Mouse (Mus musculus) brain, embryonic 14.5 days (tissue): Measurements from ENCODE around the gene Cyp2b19.

Experiments used
- CTCF ChIP-seq: fragments of 200-500 bp; IDR thresholded peaks from 2 replicates; pipeline ENCODE4 v1.5.1; 2012; ENCODE audit warnings: inconsistent platforms, mild to moderate bottlenecking, moderate library complexity, borderline replicate concordance; ENCODE audit not compliant: insufficient read depth, insufficient read length; ENCODE audit errors: extremely low read depth
- POLR2A ChIP-seq: fragments of 200-500 bp; IDR thresholded peaks from 2 replicates; pipeline ENCODE4 v1.6.1; 2012; ENCODE audit warnings: mild to moderate bottlenecking, inconsistent platforms, borderline replicate concordance; ENCODE audit not compliant: poor library complexity, insufficient read depth, insufficient read length, severe bottlenecking; ENCODE audit errors: extremely low read depth

DNA sequence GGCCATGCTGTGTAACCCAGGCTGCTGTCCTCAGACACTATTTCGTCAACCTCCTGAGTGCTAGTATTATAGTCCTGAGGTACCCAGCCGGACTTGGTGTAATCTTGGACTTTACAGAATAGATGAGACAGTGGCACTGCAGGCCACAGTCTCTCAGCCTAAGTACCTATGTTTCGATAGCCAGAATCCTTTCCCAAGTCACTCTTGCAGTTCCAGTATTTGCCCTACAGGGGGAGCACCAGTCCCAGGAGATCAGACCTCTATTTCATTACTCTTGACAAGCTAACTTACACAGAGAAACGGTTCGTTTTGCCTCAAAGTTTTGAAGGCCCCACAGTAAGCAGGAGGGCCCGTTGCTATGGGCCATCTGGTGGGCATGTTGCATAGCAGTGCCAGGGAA lies 21.5 kb downstream of the Cyp2b19 start:
- TF ChIP-seq CTCF (peak; percentile 60; the same call in 1 of the 2 replicates), POLR2A (no peak)
